21 mouse cellular contexts compared by ENCODE assay signal in the genomic region with DNA sequence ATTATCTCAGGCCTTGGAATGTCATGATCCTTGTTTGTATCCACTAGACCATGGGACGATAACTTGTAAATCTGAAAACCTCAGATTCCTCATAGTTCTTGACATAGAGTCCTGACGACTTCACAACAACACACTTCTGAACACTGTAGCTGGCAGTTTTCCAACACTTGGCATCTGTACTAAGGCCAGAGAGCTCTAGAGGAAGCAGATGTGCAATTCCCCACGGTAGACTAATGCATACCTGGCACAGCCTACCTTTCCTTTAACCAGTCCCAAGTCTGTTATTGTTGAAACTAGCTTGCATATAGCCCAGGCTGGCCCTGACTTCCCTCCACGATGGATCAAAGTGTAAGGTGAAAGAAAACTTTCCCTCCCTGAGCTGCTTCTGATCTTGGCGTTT.
A peak's percentile ranks its signal among the peaks of the same experiment; 100 is the strongest.
DNase-seq lines count a peak whose midpoint lies in the region; ATAC-seq and TF ChIP-seq lines count a peak whose summit lies in the region.
"Had no signal": no experiment of that assay in that cellular context is flagged by ENCODE, and none has a peak within 500 bp of the region (broad histone marks: within the 10 kb centered on the region; RNA-seq: fewer than 3 reads in every experiment).

No protein-coding gene starts in this region.

- no peak overlapping the region; the same call in 1 of the 2 replicates for H3K27ac ChIP-seq in limb, embryonic 12.5 days
- H3K27ac ChIP-seq in limb, embryonic 10.5 days = no peak overlapping the region
- H3K27ac ChIP-seq in embryonic facial prominence, embryonic 14.5 days (replicated peaks; ENCODE audit: low read depth, low read length) = no peak overlapping the region
- no peak overlapping the region for H3K27ac ChIP-seq in forebrain, postnatal 0 days (ENCODE audit: low read depth, low read length)
- H3K27ac ChIP-seq: heart, embryonic 10.5 days; hindbrain, embryonic 12.5 days; intestine, embryonic 15.5 days had no signal

- peaks cover 4% of the 10 kb centered on the region for H3K4me1 ChIP-seq in limb, embryonic 12.5 days (replicated peaks)
- H3K4me1 ChIP-seq in limb, embryonic 10.5 days = peaks cover 15% of the 10 kb centered on the region
- H3K4me1 ChIP-seq in embryonic facial prominence, embryonic 14.5 days (ENCODE audit: control insufficient read depth, insufficient read depth, low read length) = peaks cover 4% of the 10 kb centered on the region; the same call in 1 of the 2 replicates
- H3K4me1 ChIP-seq in forebrain, postnatal 0 days (ENCODE audit: insufficient read depth) = peaks cover 3% of the 10 kb centered on the region
- H3K4me1 ChIP-seq: heart, embryonic 10.5 days; intestine, embryonic 15.5 days had no signal

- no peaks in the 10 kb centered on the region for H3K36me3 ChIP-seq in limb, embryonic 12.5 days
- H3K36me3 ChIP-seq in limb, embryonic 10.5 days = no peaks in the 10 kb centered on the region
- H3K36me3 ChIP-seq in embryonic facial prominence, embryonic 14.5 days (ENCODE audit: control insufficient read depth, insufficient read depth, low read length) = no peaks in the 10 kb centered on the region
- no peaks in the 10 kb centered on the region for H3K36me3 ChIP-seq in forebrain, postnatal 0 days (ENCODE audit: insufficient read depth)
- H3K36me3 ChIP-seq: G1E; heart, embryonic 10.5 days; hindbrain, embryonic 12.5 days; intestine, embryonic 15.5 days had no signal

- peak; percentile 47; the same call in 1 of the 2 replicates for ATAC-seq in limb, embryonic 12.5 days (ENCODE audit: insufficient number of reproducible peaks, insufficient read depth, low FRiP score, low TSS enrichment, low read depth)
- no peak; the same call in 1 of the 2 replicates for ATAC-seq in embryonic facial prominence, embryonic 14.5 days (ENCODE audit: low read depth)
- ATAC-seq in forebrain, postnatal 0 days = no peak
- ATAC-seq: CD4-positive, CD25-positive, alpha-beta regulatory T cell, adult 4 months; forebrain, embryonic 14.5 days; intestine, embryonic 15.5 days had no signal

- peak; percentile 25 to 29 for DNase-seq in cerebellum, postnatal 10 days
- no peak for DNase-seq in cerebellum, adult 9-11 months
- no peak for DNase-seq in limb, embryonic 10.5 days (ENCODE audit: low spot score)
- DNase-seq in 3T3-L1 (ENCODE audit: low read depth, low spot score) = peak; percentile 1
- peak; percentile 35 for DNase-seq in embryonic facial prominence, embryonic 14.5 days (ENCODE audit: low spot score)
- no peak for DNase-seq in forebrain, postnatal 0 days
- no peak for DNase-seq in layer of hippocampus, adult 9-10 months (ENCODE audit: low spot score)
- DNase-seq: adrenal gland, postnatal 14 days; cerebellum, adult 11-12 months; gastrocnemius, postnatal 10 days; heart, adult 18-20 months; heart, postnatal 10 days; heart, postnatal 4 days; kidney, adult 18-20 months had no signal

- H3K4me2 ChIP-seq in limb, embryonic 12.5 days = no peak overlapping the region; the same call in 1 of the 2 replicates
- no peak overlapping the region for H3K4me2 ChIP-seq in embryonic facial prominence, embryonic 14.5 days (ENCODE audit: low read depth, low read length)
- H3K4me2 ChIP-seq in forebrain, postnatal 0 days (ENCODE audit: low read depth) = no peak overlapping the region
- H3K4me2 ChIP-seq: hindbrain, embryonic 12.5 days; intestine, embryonic 15.5 days had no signal

- H3K9ac ChIP-seq in limb, embryonic 12.5 days (replicated peaks) = no peak overlapping the region
- no peak overlapping the region for H3K9ac ChIP-seq in embryonic facial prominence, embryonic 14.5 days (ENCODE audit: low read depth, low read length)
- no peak overlapping the region for H3K9ac ChIP-seq in forebrain, postnatal 0 days
- H3K9ac ChIP-seq: hindbrain, embryonic 12.5 days; intestine, embryonic 15.5 days had no signal

- WGBS in limb, embryonic 12.5 days = 31% methylated on average over 5 of the region's 5 CpGs
- WGBS in limb, embryonic 10.5 days = 51% methylated on average over 5 of the region's 5 CpGs
- WGBS in embryonic facial prominence, embryonic 14.5 days = 26% methylated on average over 5 of the region's 5 CpGs
- 51% methylated on average over 5 of the region's 5 CpGs for WGBS in forebrain, postnatal 0 days

- no peak for TF ChIP-seq CTCF in forebrain, postnatal 0 days (IDR thresholded peaks at IDR 0.05; ENCODE audit: low read depth)

- H3K27me3 ChIP-seq in limb, embryonic 12.5 days = peaks cover 6% of the 10 kb centered on the region; the same call in 1 of the 2 replicates
- no peaks in the 10 kb centered on the region for H3K27me3 ChIP-seq in limb, embryonic 10.5 days (ENCODE audit: low read depth, poor library complexity, severe bottlenecking)
- H3K27me3 ChIP-seq in embryonic facial prominence, embryonic 14.5 days (replicated peaks; ENCODE audit: control insufficient read depth, insufficient read depth, low read length) = no peaks in the 10 kb centered on the region
- H3K27me3 ChIP-seq in forebrain, postnatal 0 days (ENCODE audit: insufficient read depth, low read length) = no peaks in the 10 kb centered on the region
- H3K27me3 ChIP-seq: hindbrain, embryonic 12.5 days; intestine, embryonic 15.5 days had no signal

- H3K4me3 ChIP-seq in limb, embryonic 12.5 days (replicated peaks) = no peak overlapping the region
- H3K4me3 ChIP-seq in limb, embryonic 10.5 days = no peak overlapping the region
- no peak overlapping the region for H3K4me3 ChIP-seq in embryonic facial prominence, embryonic 14.5 days (ENCODE audit: low read depth, low read length)
- H3K4me3 ChIP-seq in forebrain, postnatal 0 days (ENCODE audit: low read depth, low read length) = no peak overlapping the region
- H3K4me3 ChIP-seq: heart, embryonic 10.5 days; hindbrain, embryonic 12.5 days; intestine, embryonic 15.5 days had no signal

- no peaks in the 10 kb centered on the region for H3K9me3 ChIP-seq in limb, embryonic 12.5 days
- no peaks in the 10 kb centered on the region for H3K9me3 ChIP-seq in limb, embryonic 10.5 days (replicated peaks)
- H3K9me3 ChIP-seq in embryonic facial prominence, embryonic 14.5 days (ENCODE audit: control insufficient read depth, low read length) = no peaks in the 10 kb centered on the region
- H3K9me3 ChIP-seq in forebrain, postnatal 0 days (ENCODE audit: low read length) = no peaks in the 10 kb centered on the region
- H3K9me3 ChIP-seq: G1E; heart, embryonic 10.5 days; hindbrain, embryonic 12.5 days; intestine, embryonic 15.5 days had no signal

Comparison
In these comparisons a context has a peak if more than half of its experiments do, and no peak if none do; other contexts are left out.
1. DNase-seq: peak in cerebellum, postnatal 10 days (2 of 2), 3T3-L1 (single experiment) and embryonic facial prominence, embryonic 14.5 days (single experiment); none in cerebellum, adult 9-11 months (single experiment), limb, embryonic 10.5 days (single experiment), forebrain, postnatal 0 days (single experiment) and layer of hippocampus, adult 9-10 months (single experiment).